Mouse (Mus musculus): ENCODE results near the gene Scarb1. TPM values are rescaled to one million over a fixed set of nuclear protein-coding genes. Genes with fewer than 3 reads are reported as not detected.

Gene Scarb1
- polyA plus RNA-seq, 1 experiment from 2014 or later: 45.9 TPM

GRCm38 (mm10) chr5:125233478-125233877 is 107.4 kb downstream of the Scarb1 start:
- no peaks in the 10 kb centered on the region for H3K36me3 ChIP-seq (replicated peaks)
- no peaks in the 10 kb centered on the region for H3K4me1 ChIP-seq
- no peaks in the 10 kb centered on the region for H3K27me3 ChIP-seq (replicated peaks)
- no peaks in the 10 kb centered on the region for H3K9me3 ChIP-seq
- no peak overlapping the region for H3K9ac ChIP-seq
- 96% methylated on average over 1 of the region's 1 CpGs for WGBS
- H3K27ac ChIP-seq: no peak overlapping the region
- H3K4me2 ChIP-seq: no peak overlapping the region
- ATAC-seq (replicated peaks): no peak
- no peak overlapping the region for H3K4me3 ChIP-seq

- WGBS: 86% methylated on average over 7 of the region's 7 CpGs
- no peak for ATAC-seq (replicated peaks)
- Histone ChIP-seq H3K4me1 (no peaks in the 10 kb centered on the region), H3K27ac (no peak overlapping the region), H3K9me3 (no peaks in the 10 kb centered on the region), H3K36me3 (replicated peaks) (no peaks in the 10 kb centered on the region), H3K4me3 (no peak overlapping the region), H3K27me3 (replicated peaks) (no peaks in the 10 kb centered on the region), H3K4me2 (no peak overlapping the region), H3K9ac (no peak overlapping the region)
Measured at GRCm38 (mm10) chr5:125232443-125232979, 108.4 kb downstream of the Scarb1 start.

- WGBS: 77% methylated on average over 5 of the region's 5 CpGs
- no peak overlapping the region for H3K4me2 ChIP-seq
- no peaks in the 10 kb centered on the region for H3K9me3 ChIP-seq
- H3K4me3 ChIP-seq: no peak overlapping the region
- ATAC-seq (replicated peaks): no peak
- no peak overlapping the region for H3K9ac ChIP-seq
- no peaks in the 10 kb centered on the region for H3K36me3 ChIP-seq (replicated peaks)
- H3K27me3 ChIP-seq (replicated peaks): no peaks in the 10 kb centered on the region
- H3K4me1 ChIP-seq: peaks cover 9% of the 10 kb centered on the region
- H3K27ac ChIP-seq: no peak overlapping the region
Measured at GRCm38 (mm10) chr5:125230463-125230862, 110.4 kb downstream of the Scarb1 start.

- no peaks in the 10 kb centered on the region for H3K36me3 ChIP-seq (replicated peaks)
- no peak overlapping the region for H3K27ac ChIP-seq
- H3K27me3 ChIP-seq (replicated peaks): no peaks in the 10 kb centered on the region
- H3K9ac ChIP-seq: no peak overlapping the region
- no peak overlapping the region for H3K4me3 ChIP-seq
- ATAC-seq (replicated peaks): no peak
- H3K9me3 ChIP-seq: no peaks in the 10 kb centered on the region
- H3K4me2 ChIP-seq: no peak overlapping the region
- H3K4me1 ChIP-seq: peaks cover 21% of the 10 kb centered on the region
- WGBS: 84% methylated on average over 2 of the region's 2 CpGs
Measured at GRCm38 (mm10) chr5:125229097-125229496, 111.8 kb downstream of the Scarb1 start.

- Histone ChIP-seq H3K9me3 (no peaks in the 10 kb centered on the region), H3K4me1 (peaks cover 24% of the 10 kb centered on the region), H3K9ac (no peak overlapping the region), H3K4me2 (no peak overlapping the region), H3K4me3 (no peak overlapping the region), H3K27ac (no peak overlapping the region), H3K27me3 (replicated peaks) (no peaks in the 10 kb centered on the region), H3K36me3 (replicated peaks) (no peaks in the 10 kb centered on the region)
- ATAC-seq (replicated peaks): no peak
- WGBS: 99% methylated on average over 4 of the region's 4 CpGs
Measured at GRCm38 (mm10) chr5:125227699-125228098, 113.2 kb downstream of the Scarb1 start.

Other genes starting within 250 kb of the Scarb1 start
- gene Ncor2, start 161.9 kb downstream of the Scarb1 start, polyA plus RNA-seq (2015; fragmentation: Nextera tagmentation; extraction: Ambion mirVana): 25.6 and 27.6 TPM in 2 replicates
- gene Gm10382, start 48.2 kb upstream of the Scarb1 start, polyA plus RNA-seq (2015; fragmentation: Nextera tagmentation; extraction: Ambion mirVana): 0.74 and 0.86 TPM in 2 replicates
- gene Ubc, start 49.1 kb upstream of the Scarb1 start, polyA plus RNA-seq (2015; fragmentation: Nextera tagmentation; extraction: Ambion mirVana): 1,496 and 1,513 TPM in 2 replicates
- gene Dhx37, start 93.0 kb upstream of the Scarb1 start, polyA plus RNA-seq (2015; fragmentation: Nextera tagmentation; extraction: Ambion mirVana): 14.2 and 14.8 TPM in 2 replicates
- gene Bri3bp, start 100.5 kb upstream of the Scarb1 start, polyA plus RNA-seq (2015; fragmentation: Nextera tagmentation; extraction: Ambion mirVana): 36.4 and 37.9 TPM in 2 replicates
- gene Aacs, start 134.7 kb upstream of the Scarb1 start, polyA plus RNA-seq (2015; fragmentation: Nextera tagmentation; extraction: Ambion mirVana): 95.9 and 96.0 TPM in 2 replicates
- 6.8 and 8.1 TPM in 2 replicates for gene Tmem132b, start 190.7 kb upstream of the Scarb1 start, polyA plus RNA-seq (2015; fragmentation: Nextera tagmentation; extraction: Ambion mirVana)

All from midbrain, embryonic 15.5 days (tissue).